Mouse (Mus musculus): Measurements from ENCODE around the gene Man2a1. TPM values are rescaled to one million over a fixed set of nuclear protein-coding genes. Genes with fewer than 3 reads are reported as not detected.

Gene Man2a1
- polyA plus RNA-seq, 1 experiment from 2014 or later, result 4.1 TPM

GRCm38 (mm10) chr17:64592788-64593187 lies 7.7 kb upstream of the Man2a1 start:
- Histone ChIP-seq H3K9ac (ENCODE audit: low read depth, low read length) (no peak overlapping the region), H3K4me2 (no peak overlapping the region), H3K4me3 (ENCODE audit: low read depth, low read length) (no peak overlapping the region), H3K27ac (ENCODE audit: low read depth, low read length) (no peak overlapping the region), H3K36me3 (ENCODE audit: control insufficient read depth, insufficient read depth, low read length) (no peaks in the 10 kb centered on the region), H3K27me3 (ENCODE audit: control insufficient read depth, insufficient read depth, low read length) (no peaks in the 10 kb centered on the region), H3K4me1 (ENCODE audit: control insufficient read depth, insufficient read depth, low read length) (no peaks in the 10 kb centered on the region; the same call in 1 of the 2 replicates), H3K9me3 (replicated peaks; ENCODE audit: control insufficient read depth, low read length) (no peaks in the 10 kb centered on the region)
- 83% methylated on average over 3 of the region's 3 CpGs for WGBS (ENCODE audit: insufficient replicate concordance)
- ATAC-seq (replicated peaks; ENCODE audit: insufficient number of reproducible peaks, low FRiP score, low TSS enrichment), result no peak

GRCm38 (mm10) chr17:64597770-64598169 lies 2.8 kb upstream of the Man2a1 start:
- Histone ChIP-seq H3K4me3 (ENCODE audit: low read depth, low read length) (no peak overlapping the region), H3K9me3 (replicated peaks; ENCODE audit: control insufficient read depth, low read length) (no peaks in the 10 kb centered on the region), H3K27me3 (ENCODE audit: control insufficient read depth, insufficient read depth, low read length) (no peaks in the 10 kb centered on the region), H3K36me3 (ENCODE audit: control insufficient read depth, insufficient read depth, low read length) (no peaks in the 10 kb centered on the region), H3K4me1 (ENCODE audit: control insufficient read depth, insufficient read depth, low read length) (peaks cover 10% of the 10 kb centered on the region; the same call in 1 of the 2 replicates), H3K4me2 (no peak overlapping the region), H3K27ac (ENCODE audit: low read depth, low read length) (no peak overlapping the region), H3K9ac (ENCODE audit: low read depth, low read length) (no peak overlapping the region)
- ATAC-seq (replicated peaks; ENCODE audit: insufficient number of reproducible peaks, low FRiP score, low TSS enrichment), result no peak
- WGBS (ENCODE audit: insufficient replicate concordance), result 81% methylated on average over 9 of the region's 9 CpGs

DNA sequence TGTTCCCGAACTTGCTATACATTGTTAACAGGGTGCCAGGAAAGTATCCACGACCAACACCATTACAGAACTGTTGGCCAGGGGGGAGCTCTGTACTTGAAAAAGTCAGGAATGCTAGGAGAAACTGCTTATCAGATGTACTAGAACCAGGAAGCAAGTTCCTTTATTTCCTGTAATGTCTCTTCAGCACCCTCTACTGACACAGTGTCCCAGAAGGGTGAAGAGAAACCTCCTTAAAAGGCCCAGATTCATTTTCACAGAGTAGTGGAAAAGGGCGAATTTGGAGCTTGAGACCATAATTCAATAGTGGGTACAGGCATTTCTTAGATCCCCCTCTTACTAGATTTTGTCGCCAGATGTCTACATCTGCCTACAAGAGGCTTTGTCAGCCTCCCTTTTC lies 620 bp upstream of the Man2a1 start:
- no peak for ATAC-seq (replicated peaks; ENCODE audit: insufficient number of reproducible peaks, low FRiP score, low TSS enrichment)
- 26% methylated on average over 4 of the region's 4 CpGs for whole genome bisulfite sequencing (ENCODE audit: insufficient replicate concordance)
- peak overlapping the region; percentile 100 for H3K4me2 ChIP-seq
- peak overlapping the region; percentile 85 for H3K4me3 ChIP-seq (ENCODE audit: low read depth, low read length)
- H3K36me3 ChIP-seq (ENCODE audit: control insufficient read depth, insufficient read depth, low read length), result no peaks in the 10 kb centered on the region
- peak overlapping the region; percentile 85 for H3K27ac ChIP-seq (ENCODE audit: low read depth, low read length)
- H3K27me3 ChIP-seq (ENCODE audit: control insufficient read depth, insufficient read depth, low read length), result no peaks in the 10 kb centered on the region
- peak overlapping the region; percentile 84; the same call in 1 of the 2 replicates for H3K9ac ChIP-seq (ENCODE audit: low read depth, low read length)
- H3K4me1 ChIP-seq (ENCODE audit: control insufficient read depth, insufficient read depth, low read length), result peaks cover 18% of the 10 kb centered on the region
- H3K9me3 ChIP-seq (replicated peaks; ENCODE audit: control insufficient read depth, low read length), result no peaks in the 10 kb centered on the region

DNA sequence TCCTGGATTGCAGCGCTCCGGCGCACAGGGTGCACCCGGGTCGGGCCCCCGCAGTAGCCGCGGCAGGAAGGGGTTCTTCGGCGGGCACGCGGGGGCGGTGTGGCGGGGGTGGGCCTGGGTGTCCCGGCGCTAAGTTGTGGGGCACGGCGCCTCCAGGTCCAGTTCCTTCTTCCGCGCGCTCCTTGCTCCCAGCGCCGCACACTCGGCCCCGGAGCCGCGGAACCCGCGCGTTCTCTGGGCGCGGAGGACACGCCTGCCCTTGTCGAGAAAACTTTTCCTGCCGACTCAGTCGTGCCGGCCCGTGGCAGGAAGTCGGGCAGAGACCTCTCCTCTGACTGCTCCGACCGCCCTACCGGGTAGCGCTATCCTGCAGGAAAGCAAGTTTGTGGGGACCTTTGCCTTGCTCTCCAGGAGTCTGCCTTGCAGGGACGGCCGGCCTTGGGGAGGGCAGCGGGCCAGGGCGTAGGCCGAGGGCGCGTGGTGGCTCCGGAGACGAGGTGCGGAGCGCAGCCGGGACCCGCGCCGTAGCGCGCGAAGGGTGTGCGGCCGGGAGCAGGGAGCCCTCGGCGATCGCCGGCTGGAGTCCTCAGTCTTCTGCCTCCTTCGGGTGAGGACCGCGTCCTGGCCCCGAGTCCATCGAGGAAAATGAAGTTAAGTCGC lies 685 bp downstream of the Man2a1 start:
- no peaks in the 10 kb centered on the region for H3K9me3 ChIP-seq (replicated peaks; ENCODE audit: control insufficient read depth, low read length)
- no peaks in the 10 kb centered on the region for H3K27me3 ChIP-seq (ENCODE audit: control insufficient read depth, insufficient read depth, low read length)
- no peaks in the 10 kb centered on the region for H3K36me3 ChIP-seq (ENCODE audit: control insufficient read depth, insufficient read depth, low read length)
- peak overlapping the region; percentile 100 for H3K4me2 ChIP-seq
- ATAC-seq (replicated peaks; ENCODE audit: insufficient number of reproducible peaks, low FRiP score, low TSS enrichment), result peak; percentile 60
- H3K9ac ChIP-seq (ENCODE audit: low read depth, low read length), result peak overlapping the region; percentile 84
- H3K27ac ChIP-seq (ENCODE audit: low read depth, low read length), result peak overlapping the region; percentile 85
- peaks cover 18% of the 10 kb centered on the region for H3K4me1 ChIP-seq (ENCODE audit: control insufficient read depth, insufficient read depth, low read length)
- WGBS (ENCODE audit: insufficient replicate concordance), result 0% methylated on average over 69 of the region's 73 CpGs
- peak overlapping the region; percentile 85 for H3K4me3 ChIP-seq (ENCODE audit: low read depth, low read length)

- no peaks in the 10 kb centered on the region for H3K9me3 ChIP-seq (replicated peaks; ENCODE audit: control insufficient read depth, low read length)
- 1% methylated on average over 44 of the region's 44 CpGs for WGBS (ENCODE audit: insufficient replicate concordance)
- no peak overlapping the region for H3K27ac ChIP-seq (ENCODE audit: low read depth, low read length)
- no peaks in the 10 kb centered on the region for H3K36me3 ChIP-seq (ENCODE audit: control insufficient read depth, insufficient read depth, low read length)
- no peaks in the 10 kb centered on the region for H3K27me3 ChIP-seq (ENCODE audit: control insufficient read depth, insufficient read depth, low read length)
- H3K4me1 ChIP-seq (ENCODE audit: control insufficient read depth, insufficient read depth, low read length), result peaks cover 18% of the 10 kb centered on the region
- peak overlapping the region; percentile 84 for H3K9ac ChIP-seq (ENCODE audit: low read depth, low read length)
- H3K4me2 ChIP-seq, result peak overlapping the region; percentile 100
- ATAC-seq (replicated peaks; ENCODE audit: insufficient number of reproducible peaks, low FRiP score, low TSS enrichment), result no peak; the same call in 1 of the 2 replicates
- H3K4me3 ChIP-seq (ENCODE audit: low read depth, low read length), result peak overlapping the region; percentile 85
These were observed 1.4 kb downstream of the Man2a1 start for GRCm38 (mm10) chr17:64601751-64602578.

DNA sequence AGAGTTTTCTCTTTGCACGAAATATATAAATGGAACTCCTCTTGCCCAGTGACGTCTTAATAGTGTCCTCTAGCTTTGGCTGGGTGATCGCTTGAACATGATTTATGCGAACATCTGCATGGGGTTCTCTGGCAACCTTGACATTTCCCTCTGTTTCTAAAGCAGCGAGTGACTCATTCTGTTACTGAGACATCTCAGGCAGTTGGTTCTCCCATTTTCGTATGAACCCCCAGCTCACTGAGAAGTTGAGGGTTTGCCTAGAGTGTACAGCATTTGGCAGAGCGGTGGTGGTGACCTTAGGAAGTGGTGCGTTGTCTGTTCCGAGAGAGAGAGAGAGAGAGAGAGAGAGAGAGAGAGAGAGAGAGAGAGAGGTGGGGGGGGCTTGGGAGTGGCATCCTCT lies 2.6 kb downstream of the Man2a1 start:
- 71% methylated on average over 9 of the region's 9 CpGs for WGBS (ENCODE audit: insufficient replicate concordance)
- H3K36me3 ChIP-seq (ENCODE audit: control insufficient read depth, insufficient read depth, low read length), result no peaks in the 10 kb centered on the region
- H3K27me3 ChIP-seq (ENCODE audit: control insufficient read depth, insufficient read depth, low read length), result no peaks in the 10 kb centered on the region
- ATAC-seq (replicated peaks; ENCODE audit: insufficient number of reproducible peaks, low FRiP score, low TSS enrichment), result no peak
- peaks cover 18% of the 10 kb centered on the region for H3K4me1 ChIP-seq (ENCODE audit: control insufficient read depth, insufficient read depth, low read length)
- no peaks in the 10 kb centered on the region for H3K9me3 ChIP-seq (replicated peaks; ENCODE audit: control insufficient read depth, low read length)
- peak overlapping the region; percentile 100 for H3K4me2 ChIP-seq
- 0 out of 2 replicates have a peak overlapping the region, but pooled peaks have one; percentile 85 for H3K4me3 ChIP-seq (ENCODE audit: low read depth, low read length)
- no peak overlapping the region for H3K27ac ChIP-seq (ENCODE audit: low read depth, low read length)
- H3K9ac ChIP-seq (ENCODE audit: low read depth, low read length), result no peak overlapping the region

- H3K27me3 ChIP-seq (ENCODE audit: control insufficient read depth, insufficient read depth, low read length), result no peaks in the 10 kb centered on the region
- H3K4me2 ChIP-seq, result peak overlapping the region; percentile 100; the same call in 1 of the 2 replicates
- 75% methylated on average over 5 of the region's 5 CpGs for WGBS (ENCODE audit: insufficient replicate concordance)
- no peak overlapping the region for H3K4me3 ChIP-seq (ENCODE audit: low read depth, low read length)
- H3K9me3 ChIP-seq (replicated peaks; ENCODE audit: control insufficient read depth, low read length), result no peaks in the 10 kb centered on the region
- no peak overlapping the region for H3K9ac ChIP-seq (ENCODE audit: low read depth, low read length)
- peaks cover 18% of the 10 kb centered on the region for H3K4me1 ChIP-seq (ENCODE audit: control insufficient read depth, insufficient read depth, low read length)
- no peak for ATAC-seq (replicated peaks; ENCODE audit: insufficient number of reproducible peaks, low FRiP score, low TSS enrichment)
- no peaks in the 10 kb centered on the region for H3K36me3 ChIP-seq (ENCODE audit: control insufficient read depth, insufficient read depth, low read length)
- no peak overlapping the region for H3K27ac ChIP-seq (ENCODE audit: low read depth, low read length)
These were observed 3.0 kb downstream of the Man2a1 start for GRCm38 (mm10) chr17:64603534-64603933.

DNA sequence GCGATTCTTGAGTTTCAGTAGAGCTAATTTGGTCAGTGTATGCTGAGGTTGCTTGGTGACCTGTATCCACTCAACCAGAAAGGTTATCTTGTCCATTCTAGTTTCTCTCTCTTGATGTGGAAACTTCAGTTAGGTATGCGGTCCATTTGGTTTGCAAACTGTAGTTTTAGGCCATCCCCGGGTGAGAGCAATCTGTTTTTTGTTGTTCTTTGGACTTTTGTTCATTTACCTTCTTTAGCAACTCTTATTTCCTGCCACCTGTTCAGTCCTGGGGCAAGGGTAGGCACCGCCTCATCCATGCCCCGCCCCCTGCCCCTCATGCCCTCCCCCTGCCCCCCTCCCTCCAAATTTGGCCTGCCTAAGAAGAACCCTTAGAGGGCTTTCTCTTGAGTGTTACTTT lies 3.6 kb downstream of the Man2a1 start:
- Histone ChIP-seq H3K4me1 (ENCODE audit: control insufficient read depth, insufficient read depth, low read length) (peaks cover 18% of the 10 kb centered on the region), H3K4me2 (no peak overlapping the region), H3K27ac (ENCODE audit: low read depth, low read length) (no peak overlapping the region), H3K9me3 (replicated peaks; ENCODE audit: control insufficient read depth, low read length) (no peaks in the 10 kb centered on the region), H3K27me3 (ENCODE audit: control insufficient read depth, insufficient read depth, low read length) (no peaks in the 10 kb centered on the region), H3K9ac (ENCODE audit: low read depth, low read length) (no peak overlapping the region), H3K4me3 (ENCODE audit: low read depth, low read length) (no peak overlapping the region), H3K36me3 (ENCODE audit: control insufficient read depth, insufficient read depth, low read length) (no peaks in the 10 kb centered on the region)
- WGBS (ENCODE audit: insufficient replicate concordance), result 73% methylated on average over 5 of the region's 5 CpGs
- ATAC-seq (replicated peaks; ENCODE audit: insufficient number of reproducible peaks, low FRiP score, low TSS enrichment), result no peak
